Mouse (Mus musculus) embryo, embryonic 9.5 days (tissue): ENCODE measurements around the gene Akap13.
A peak's percentile ranks its signal among the peaks of the same experiment; 100 is the strongest.
"Not testable (repeated sequence)": the region's sequence is repeated elsewhere in the genome, so short reads cannot be mapped to it uniquely, and the experiment has no call there.

Experiments
- DNase-seq: peaks from one replicate; pipeline ENCODE4 v3.0.0-alpha.2; 2017; ENCODE audit errors: extremely low spot score

Gene Akap13

DNA sequence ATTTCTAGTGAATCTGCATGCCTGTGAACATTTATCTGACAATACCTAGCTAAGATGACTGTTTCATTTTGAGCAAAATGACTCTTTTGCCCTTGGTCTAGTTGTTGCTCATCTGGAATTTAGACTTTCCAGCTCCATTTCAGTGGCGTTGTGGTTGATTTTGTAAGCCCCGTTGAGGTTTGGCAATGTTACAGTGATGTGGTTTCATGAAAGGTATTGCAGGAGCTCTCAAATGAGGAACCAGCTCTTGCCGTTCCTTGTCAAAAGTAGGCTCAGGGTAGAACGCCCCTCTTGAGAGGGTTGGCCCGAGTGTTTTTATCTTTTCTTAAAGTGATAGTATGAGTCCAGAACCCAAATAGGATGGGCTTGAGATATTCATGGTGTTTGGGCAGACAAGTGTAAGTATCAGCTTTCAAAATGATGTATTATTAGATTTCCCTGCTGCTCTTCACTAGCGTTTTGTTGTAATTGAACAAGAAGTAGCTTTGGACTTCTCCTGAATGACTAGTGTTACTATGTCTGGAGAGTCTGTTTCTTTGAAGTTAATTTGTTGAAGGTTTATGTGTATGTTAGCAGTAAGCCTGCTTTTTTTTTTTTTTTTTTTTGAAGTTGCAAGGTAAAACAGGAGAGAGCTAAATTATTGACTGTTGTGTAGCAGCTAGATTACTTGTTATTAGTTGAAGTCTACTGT lies 140.9 kb downstream of the Akap13 start:
- DNase-seq, result no peak

DNA sequence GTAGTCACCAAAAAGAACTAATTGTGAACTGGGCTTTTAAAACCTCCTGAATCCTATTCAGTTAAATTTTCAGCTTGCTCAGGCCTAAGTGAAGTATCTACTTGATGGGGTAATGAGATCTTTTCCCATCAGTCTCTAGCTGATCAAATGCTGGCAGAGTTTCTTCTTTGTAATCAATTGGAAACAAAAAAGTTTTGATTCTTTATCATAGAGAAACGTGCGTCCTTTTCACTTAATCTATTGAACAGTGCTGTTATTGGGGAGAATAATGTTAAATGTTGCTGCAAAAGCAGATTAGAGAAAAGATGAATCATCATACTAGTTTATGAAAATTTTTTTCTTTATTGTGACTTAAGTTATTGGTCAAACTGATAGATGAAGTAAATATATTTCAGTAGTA lies 142.5 kb downstream of the Akap13 start:
- DNase-seq, result no peak

DNA sequence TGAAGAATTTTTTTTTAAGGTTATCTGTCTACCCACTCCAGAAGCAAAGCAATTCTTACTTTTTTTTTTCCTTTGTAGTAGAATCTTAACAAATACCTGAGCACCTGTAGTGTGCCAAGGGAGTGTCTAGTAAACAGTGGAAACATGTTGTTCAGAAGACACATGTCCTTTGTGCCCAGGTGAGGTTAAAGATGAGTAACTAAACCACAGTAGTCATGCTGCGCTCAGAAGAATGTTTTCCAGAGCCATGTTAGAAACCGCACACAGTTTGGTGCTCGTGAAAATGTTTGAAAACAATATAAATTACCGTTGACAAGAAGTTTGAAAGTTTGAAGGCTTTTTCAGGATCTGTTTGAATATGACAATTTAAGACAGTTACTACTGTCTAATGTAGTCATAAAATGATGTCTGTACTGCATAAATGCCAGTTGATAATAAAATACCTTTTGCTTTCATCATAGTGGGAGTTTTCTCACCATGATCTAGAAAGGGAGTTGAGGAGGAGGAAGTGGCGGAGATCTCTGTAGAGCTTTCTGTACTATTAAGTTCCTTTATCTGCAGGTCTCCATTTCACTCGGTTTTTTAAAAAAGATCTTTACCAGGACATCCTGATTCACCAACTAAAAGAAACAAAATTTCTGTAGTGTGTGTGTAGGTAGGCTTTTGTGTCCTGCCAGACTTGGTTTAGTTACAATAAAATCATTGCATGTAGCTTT lies 145.2 kb downstream of the Akap13 start:
- DNase-seq, result no peak

DNA sequence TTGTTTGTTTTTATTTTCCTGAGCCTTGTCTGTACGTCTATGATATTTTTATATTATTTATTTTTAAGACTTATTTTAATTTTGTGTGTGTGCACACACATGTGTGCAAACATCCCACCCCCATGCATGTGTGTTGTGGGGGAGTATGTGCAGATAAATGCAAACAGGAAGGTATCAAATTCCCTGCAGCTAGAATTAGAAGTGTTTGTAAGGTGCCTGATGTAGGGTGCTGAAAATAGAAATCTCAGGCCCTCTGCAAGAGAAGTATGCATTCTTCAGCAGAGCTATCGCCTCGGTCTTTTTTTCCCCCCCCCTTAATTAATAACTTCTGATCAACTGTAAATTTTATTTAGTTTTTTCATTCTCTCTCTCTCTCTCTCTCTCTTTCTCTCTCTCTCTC lies 151.9 kb downstream of the Akap13 start:
- DNase-seq, result no peak

DNA sequence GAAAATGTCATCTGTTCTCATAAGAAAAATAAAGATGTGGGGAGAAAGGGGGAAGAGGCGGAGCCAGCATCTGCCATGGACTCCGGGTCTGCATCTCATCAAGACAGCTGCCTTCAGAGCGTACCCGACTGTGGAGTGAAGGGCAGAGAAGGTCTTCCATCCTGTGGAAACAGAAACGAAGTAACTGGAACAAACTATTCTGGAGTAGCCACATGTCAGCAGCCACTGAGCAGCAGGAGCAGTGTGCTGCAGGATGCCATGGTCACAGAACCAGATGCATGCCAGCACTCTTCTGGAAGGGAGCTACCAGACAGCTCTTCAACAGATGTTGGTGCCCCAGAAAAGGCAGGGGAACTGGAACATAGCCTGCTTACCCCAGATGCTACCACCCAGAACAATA lies 153.4 kb downstream of the Akap13 start:
- no peak for DNase-seq

- DNase-seq, result no peak
Observed at GRCm38 (mm10) chr7:75609456-75610262, 154.3 kb downstream of the Akap13 start.

DNA sequence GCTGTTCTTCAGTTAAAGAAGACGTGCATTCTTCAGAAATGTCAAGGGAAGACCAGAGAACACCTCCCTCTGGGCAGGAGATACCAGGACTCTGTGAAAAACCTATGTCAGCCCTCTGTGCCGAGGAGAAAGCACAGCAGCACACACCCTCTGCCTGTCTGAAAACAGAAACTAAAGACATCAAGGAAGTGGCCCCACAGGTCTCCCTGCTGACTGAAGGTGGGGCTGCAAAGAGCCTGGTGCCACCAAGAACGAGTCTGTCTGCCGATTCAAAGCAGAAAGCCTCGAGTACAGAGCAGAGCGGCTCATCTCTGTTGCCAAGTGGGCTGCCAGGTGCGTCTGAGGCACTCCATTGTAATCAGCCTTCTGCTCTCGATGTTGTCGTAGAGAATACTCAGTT lies 155.1 kb downstream of the Akap13 start:
- no peak for DNase-seq

DNA sequence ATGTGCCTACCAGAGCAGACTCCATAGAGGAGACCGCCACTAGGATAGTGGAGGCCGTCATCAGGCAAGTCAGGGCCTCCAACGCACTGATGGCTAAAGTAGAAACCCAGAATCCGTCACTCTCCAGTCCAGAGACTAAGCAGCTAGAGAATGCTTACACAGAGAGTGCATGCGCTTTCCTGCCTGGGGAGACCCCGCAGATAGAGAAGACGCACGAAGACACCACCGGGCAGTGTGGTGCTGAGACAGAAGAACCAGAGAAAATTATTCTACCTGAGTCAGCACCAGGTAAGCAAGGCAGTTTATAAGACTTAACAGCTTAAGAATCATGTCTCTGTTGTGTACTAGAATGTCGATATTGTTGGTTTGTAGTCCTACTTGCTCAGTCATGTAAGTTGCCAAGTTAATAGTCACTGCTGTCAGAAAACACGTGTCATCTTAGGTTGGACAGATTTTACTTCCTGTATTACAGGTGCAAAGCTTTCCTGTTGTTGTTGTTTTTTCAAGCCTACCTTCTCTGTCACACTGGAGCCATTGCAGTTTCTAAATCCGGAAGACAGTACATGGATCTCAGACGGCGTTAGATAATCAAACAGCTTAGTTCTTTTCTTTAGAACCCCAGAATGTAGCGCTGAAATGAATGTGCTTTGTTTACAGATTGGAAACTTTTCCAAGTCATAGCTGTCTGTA lies 156.1 kb downstream of the Akap13 start:
- no peak for DNase-seq

DNA sequence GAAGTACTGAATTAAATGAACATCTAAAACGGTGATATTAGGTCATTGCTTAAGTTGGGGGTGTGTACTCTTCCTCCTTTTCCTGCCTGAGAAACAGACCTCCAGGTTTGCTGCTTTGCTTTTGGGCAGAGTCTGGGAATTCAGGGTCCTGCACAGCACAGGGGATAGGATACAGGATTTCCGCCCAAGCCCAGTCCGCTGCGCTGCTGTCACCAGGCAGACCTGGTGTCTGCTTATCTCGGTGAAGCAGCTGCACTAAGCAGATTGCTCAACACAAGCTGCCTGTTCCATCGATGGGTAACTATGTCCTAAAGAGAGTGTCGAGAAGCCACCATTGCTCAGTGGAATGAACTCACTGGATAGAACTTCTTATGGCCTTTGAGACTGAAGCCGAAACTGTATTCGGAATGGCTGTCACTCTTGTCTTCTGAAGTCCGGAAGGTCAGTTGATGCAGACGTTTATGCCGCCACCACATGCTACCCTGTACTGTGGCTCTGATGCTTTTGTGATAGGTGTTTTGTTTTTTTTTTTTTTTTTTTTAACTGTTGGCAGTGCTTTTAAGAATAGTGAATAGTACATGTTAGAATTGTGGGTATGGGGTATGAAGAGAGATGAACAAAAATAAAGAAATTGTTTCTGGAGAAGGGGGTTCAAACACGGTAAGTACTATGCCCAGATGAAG lies 156.8 kb downstream of the Akap13 start:
- no peak for DNase-seq

GRCm38 (mm10) chr7:75612683-75613053 lies 157.3 kb downstream of the Akap13 start:
- DNase-seq, result no peak

DNA sequence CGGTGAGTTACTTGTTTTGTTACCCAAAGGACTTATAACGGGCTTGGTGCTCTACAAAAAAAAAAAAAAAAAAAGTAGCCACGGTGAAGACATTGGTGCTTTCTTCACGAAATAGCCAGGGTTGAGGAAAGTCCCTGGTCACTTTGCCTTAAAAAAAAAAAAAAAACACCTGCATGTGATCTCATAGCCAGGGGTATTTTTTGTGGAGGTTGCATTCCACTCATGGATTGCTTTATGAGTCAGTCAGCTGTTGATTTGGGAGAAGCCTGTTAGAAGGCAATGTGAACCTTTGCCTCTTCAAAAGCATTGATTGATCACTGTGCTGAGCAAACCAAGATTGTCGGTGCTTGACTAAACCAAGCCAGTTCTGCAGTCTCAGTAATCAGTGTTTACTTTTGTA lies 157.9 kb downstream of the Akap13 start:
- no peak for DNase-seq

DNA sequence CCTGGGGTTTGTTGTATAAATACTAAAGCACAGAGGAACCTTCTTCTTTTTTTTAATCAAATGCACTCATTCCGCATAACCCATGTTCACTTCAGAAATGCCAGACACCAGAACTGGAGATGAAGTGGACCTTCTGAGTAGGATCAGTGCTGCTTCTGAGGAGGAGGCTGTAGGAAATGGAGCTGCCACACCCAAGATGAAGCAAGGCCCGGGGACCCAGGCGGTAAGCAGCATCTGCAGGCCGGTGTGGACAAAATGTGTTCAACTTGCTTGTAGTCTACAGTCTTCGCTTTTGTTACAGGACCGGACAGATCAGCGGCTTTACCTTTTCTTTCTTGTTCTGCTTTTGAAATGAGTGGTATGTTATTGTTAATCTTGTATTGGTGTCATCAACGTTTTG lies 159.5 kb downstream of the Akap13 start:
- DNase-seq, result no peak

DNA sequence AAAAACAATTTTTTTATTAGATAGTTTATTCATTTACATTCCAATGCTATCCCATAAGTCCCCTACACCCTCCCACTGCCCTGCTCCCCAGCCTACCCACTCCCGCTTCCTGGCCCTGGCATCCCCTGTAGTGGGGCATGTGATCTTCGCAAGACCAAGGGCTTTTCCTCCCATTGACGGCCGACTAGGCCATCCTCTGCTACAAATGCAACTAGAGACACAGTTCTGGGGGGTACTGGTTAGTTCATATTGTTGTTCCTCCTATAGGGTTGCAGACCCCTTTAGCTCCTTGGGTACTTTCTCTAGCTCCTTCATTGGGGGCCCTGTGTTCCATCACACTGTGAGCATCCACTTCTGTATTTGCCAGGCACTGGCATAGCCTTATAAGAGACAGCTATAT lies 161.9 kb downstream of the Akap13 start:
- DNase-seq, result not testable (repeated sequence)

DNA sequence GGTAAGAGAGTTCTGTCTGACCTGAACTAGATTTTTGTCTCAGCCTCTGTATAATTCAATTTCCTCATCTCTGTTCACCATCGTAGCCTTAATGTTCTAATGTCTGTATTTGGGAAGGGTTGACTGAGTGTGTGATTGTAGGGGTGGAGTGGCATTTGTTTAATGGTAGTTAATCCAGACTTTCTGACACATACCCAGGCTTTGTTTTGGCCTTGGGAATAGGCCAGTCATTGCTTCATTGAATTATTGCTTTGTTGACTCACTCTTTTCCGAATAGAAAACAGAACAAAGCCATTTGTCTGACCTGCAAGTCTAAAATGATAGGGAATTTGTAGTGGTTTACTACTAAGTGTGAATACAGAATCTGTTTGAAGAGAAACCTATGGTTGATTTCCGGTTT lies 163.4 kb downstream of the Akap13 start:
- no peak for DNase-seq

GRCm38 (mm10) chr7:75619875-75620274 lies 164.5 kb downstream of the Akap13 start:
- DNase-seq, result no peak

GRCm38 (mm10) chr7:75620395-75620960 lies 165.1 kb downstream of the Akap13 start:
- DNase-seq, result no peak

GRCm38 (mm10) chr7:75620976-75621375 lies 165.6 kb downstream of the Akap13 start:
- no peak for DNase-seq

GRCm38 (mm10) chr7:75627831-75628230 lies 172.5 kb downstream of the Akap13 start:
- no peak for DNase-seq

DNA sequence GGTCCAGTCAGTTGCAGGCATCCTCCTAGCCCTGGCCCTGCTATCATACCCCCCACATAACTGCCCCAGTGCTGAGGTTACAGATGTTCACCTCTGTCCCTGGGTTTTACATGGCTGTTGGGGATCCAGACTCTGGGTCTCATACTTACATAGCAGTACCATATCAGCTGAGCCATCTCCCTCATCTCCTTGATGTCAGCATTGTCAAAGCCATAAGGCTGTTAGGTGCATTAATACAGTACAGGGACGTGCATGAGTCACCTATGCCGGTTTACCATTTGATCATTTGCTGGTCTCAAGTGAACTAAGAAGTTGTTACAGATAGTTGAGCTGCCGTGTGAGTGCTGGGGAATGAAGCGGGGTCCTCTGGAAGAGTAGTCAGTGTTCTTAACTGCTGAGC lies 174.3 kb downstream of the Akap13 start:
- no peak for DNase-seq

DNA sequence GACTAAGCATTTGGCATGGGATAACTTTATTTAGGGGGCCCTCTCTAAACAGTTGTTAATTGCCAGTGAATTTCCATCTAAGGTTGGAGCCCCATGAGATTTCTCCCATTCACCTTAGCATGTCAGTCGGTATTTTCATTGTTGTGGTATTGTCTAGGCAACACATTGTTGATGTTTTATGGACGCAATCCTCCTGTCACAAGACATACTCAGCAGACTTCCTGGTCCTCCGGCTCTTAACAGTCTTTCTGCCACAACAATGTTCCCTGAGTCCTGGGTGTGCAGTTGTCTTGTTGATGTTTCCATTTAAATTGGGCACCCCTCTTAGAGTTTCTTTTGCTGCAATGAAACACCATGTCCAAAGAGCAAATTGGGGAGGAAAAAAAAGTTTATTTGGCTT lies 177.6 kb downstream of the Akap13 start:
- no peak for DNase-seq

DNA sequence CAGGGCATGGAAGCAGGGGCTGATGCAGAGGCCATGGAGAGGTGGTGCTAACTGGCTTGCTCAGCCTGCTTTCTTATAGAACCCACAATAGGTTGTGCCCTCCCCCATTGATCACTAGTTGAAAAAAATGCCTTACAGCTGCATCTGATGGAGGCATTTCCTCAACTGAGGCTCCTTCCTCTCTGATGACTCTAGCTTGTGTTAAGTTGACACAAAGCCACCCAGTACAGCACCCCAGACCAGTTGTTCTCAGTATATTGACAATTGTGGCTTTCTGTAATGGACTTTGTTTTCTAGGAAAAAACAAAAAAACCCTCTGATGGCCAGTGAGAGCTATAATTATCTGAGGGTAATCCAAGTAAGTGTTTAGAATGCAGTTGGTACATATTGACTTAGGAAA lies 178.1 kb downstream of the Akap13 start:
- peak; percentile 4 for DNase-seq
